Mouse (Mus musculus) kidney, postnatal 0 days (tissue): ENCODE data around the gene Vmn2r71. TPM values are rescaled to one million over a fixed set of nuclear protein-coding genes. Genes with fewer than 3 reads are reported as not detected.

Source experiments
- ATAC-seq: fragments of 200-750 bp; cut with Nextera tagmentation; replicated peaks from 2 replicates; pipeline ENCODE4 v1.8.0; 2017; ENCODE audit warnings: low read depth, moderate number of reproducible peaks, moderate TSS enrichment, moderate library complexity; ENCODE audit not compliant: low FRiP score
- DNase-seq: peaks from one replicate; pipeline ENCODE4 v3.0.0-alpha.2; 2016; ENCODE audit warnings: low spot score
- H3K27ac ChIP-seq: fragments of 300-500 bp; sonication (generic); 2 replicates; pipeline ENCODE4 v1.5.1; 2014; ENCODE audit warnings: mild to moderate bottlenecking
- H3K27me3 ChIP-seq: fragments of 300-500 bp; sonication (generic); 2 replicates; pipeline ENCODE4 v1.6.1; 2014; ENCODE audit warnings: low read length, mixed read lengths; ENCODE audit not compliant: insufficient read depth
- H3K36me3 ChIP-seq: fragments of 300-500 bp; sonication (generic); 2 replicates; pipeline ENCODE4 v1.6.1; 2014; ENCODE audit warnings: low read length, mixed read lengths; ENCODE audit not compliant: insufficient read depth
- H3K4me1 ChIP-seq: fragments of 300-500 bp; sonication (generic); replicated peaks from 2 replicates; pipeline ENCODE4 v1.6.1; 2014; ENCODE audit warnings: antibody characterized with exemption, low read length, mixed read lengths; ENCODE audit not compliant: insufficient read depth
- H3K4me2 ChIP-seq: fragments of 300-500 bp; sonication (generic); 2 replicates; pipeline ENCODE4 v1.6.1; 2014; ENCODE audit warnings: mild to moderate bottlenecking, low read length, moderate library complexity, mixed read lengths
- H3K4me3 ChIP-seq: fragments of 300-500 bp; sonication (generic); replicated peaks from 2 replicates; pipeline ENCODE4 v1.5.1; 2014; ENCODE audit warnings: low read depth, low read length
- H3K9ac ChIP-seq: fragments of 300-500 bp; sonication (generic); 2 replicates; pipeline ENCODE4 v1.6.1; 2014; ENCODE audit warnings: low read depth, low read length
- H3K9me3 ChIP-seq: fragments of 300-500 bp; sonication (generic); replicated peaks from 2 replicates; pipeline ENCODE4 v1.6.1; 2016; ENCODE audit warnings: low read length, inconsistent platforms, mixed read lengths
- CTCF ChIP-seq: IDR thresholded peaks from 2 replicates; pipeline ENCODE4 v1.5.1; 2016; ENCODE audit warnings: antibody characterized with exemption, low read depth, mild to moderate bottlenecking, moderate library complexity
- WGBS: fragments of 180-500 bp; shearing (Covaris S2); extraction: QIAGEN DNeasy Blood & Tissue Kit; methylation state at CpG from one replicate; pipeline ENCODE4 v1.1.7; 2014; 5-methylcytosine and 5-hydroxymethylcytosine counted together
- polyA plus RNA-seq: library from polyadenylated mRNA; unstranded; fragments of >200 nt; fragmentation: Nextera tagmentation; extraction: Ambion mirVana; gene quantifications from 2 replicates; pipeline ENCODE4 v1.2.1, GENCODE M21; 2015

Vmn2r71 gene
- polyA plus RNA-seq = not detected in 2 replicates

DNA sequence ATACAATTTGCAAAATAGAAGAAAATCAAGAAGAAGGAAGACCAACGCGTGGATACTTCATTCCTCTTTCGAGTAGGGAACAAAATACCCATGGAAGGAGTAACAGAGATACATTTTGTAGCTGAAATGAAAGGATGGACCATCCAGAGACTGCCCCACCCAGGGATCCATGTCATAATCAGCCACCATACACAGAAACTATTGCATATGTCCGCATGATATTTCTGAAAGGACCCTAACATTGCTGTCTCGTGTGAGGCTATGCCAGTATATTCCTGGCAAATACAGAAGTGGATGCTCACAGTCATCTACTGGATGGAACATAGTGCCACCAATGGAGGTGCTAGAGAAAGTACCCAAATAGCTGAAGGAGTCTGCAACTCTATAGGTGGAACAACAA is at the start of gene Vmn2r71:
Vmn2r71 (plus strand) TSS at position 301 of the 400 bp plus-strand sequence.
- no peak for TF ChIP-seq CTCF
- Histone ChIP-seq H3K36me3 (no peaks in the 10 kb centered on the region), H3K4me3 (no peak within 1 kb of the TSS), H3K4me1 (no peaks in the 10 kb centered on the region), H3K9ac (no peak within 1 kb of the TSS), H3K4me2 (no peak within 1 kb of the TSS), H3K27me3 (no peaks in the 10 kb centered on the region), H3K9me3 (no peaks in the 10 kb centered on the region), H3K27ac (no peak within 1 kb of the TSS)
- 78% methylated on average over 5 of the region's 5 CpGs for WGBS
- ATAC-seq = no peak
- no peak for DNase-seq

DNA sequence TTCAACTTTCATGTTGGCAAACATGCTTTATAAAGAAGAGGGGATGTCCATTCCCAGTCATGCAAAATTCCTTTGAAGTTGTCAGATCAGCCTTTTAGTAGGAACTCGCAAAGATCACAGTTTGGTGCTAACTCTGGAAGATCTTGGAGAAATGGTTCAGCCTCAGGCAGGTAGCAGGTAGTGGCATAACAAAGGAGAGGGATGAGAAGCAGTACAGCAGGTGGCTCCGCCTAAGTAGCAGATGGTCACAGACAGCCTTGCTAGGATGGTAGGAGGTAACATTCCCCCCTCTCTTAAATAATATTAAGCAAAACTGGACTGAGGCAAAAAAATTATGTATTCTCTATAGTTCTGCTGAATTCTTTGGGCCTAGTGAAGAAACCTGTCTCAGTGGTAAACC is 20.8 kb upstream of the Vmn2r71 start:
- Histone ChIP-seq H3K9ac (no peak overlapping the region), H3K27ac (no peak overlapping the region), H3K4me3 (no peak overlapping the region), H3K4me1 (no peaks in the 10 kb centered on the region), H3K27me3 (no peaks in the 10 kb centered on the region), H3K36me3 (no peaks in the 10 kb centered on the region), H3K9me3 (no peaks in the 10 kb centered on the region), H3K4me2 (no peak overlapping the region)
- DNase-seq (no peak), ATAC-seq (no peak)
- 87% methylated on average over 2 of the region's 2 CpGs for WGBS
- TF ChIP-seq CTCF = no peak

DNA sequence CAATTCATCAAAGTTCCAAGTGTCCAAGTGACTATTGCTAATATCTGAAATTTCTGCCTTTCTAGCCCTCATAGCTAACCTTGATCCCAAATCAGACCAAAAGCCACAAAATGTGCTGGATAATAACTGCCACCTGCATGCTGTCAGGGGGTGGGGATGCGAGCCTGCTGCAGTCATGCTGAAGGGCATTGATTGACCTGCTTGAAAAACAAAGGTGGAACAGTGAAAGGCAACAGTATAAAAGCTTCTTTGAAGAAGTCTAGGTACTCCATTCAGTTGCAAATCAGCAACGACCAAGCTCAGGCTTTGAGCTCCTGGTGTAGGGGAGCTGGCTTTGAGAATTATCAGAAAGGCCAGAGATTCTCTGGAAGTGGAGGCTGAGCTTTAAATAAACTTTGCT is 19.8 kb upstream of the Vmn2r71 start:
- Histone ChIP-seq H3K9me3 (no peaks in the 10 kb centered on the region), H3K36me3 (no peaks in the 10 kb centered on the region), H3K27me3 (no peaks in the 10 kb centered on the region), H3K4me3 (no peak overlapping the region), H3K4me1 (no peaks in the 10 kb centered on the region), H3K9ac (no peak overlapping the region), H3K4me2 (no peak overlapping the region), H3K27ac (no peak overlapping the region)
- TF ChIP-seq CTCF = no peak
- ATAC-seq (no peak), DNase-seq (no peak)
- 61% methylated on average over 2 of the region's 2 CpGs for WGBS

DNA sequence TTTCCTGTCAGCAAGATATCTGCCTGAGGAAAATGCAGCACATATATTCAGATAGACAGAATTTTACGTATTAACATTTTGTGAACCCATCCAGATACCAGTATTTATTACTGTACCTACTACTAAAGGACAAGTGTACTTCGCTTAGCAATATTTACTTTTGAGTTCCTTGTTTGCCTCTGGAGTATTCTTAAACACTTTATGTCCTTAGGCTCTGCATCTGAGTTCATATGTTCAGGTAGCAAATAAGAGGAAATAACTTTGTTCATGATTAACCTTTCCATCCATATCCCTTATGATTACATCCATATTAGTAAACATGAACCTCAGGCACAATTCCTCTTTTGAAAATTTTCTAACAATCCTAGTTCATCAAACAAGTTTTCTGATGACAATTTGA is 6.2 kb downstream of the Vmn2r71 start, which contains the start of gene Vmn2r70:
Vmn2r70 (minus strand) TSS at position 101 of the 400 bp plus-strand sequence.
- no peaks in the 10 kb centered on the region for H3K27me3 ChIP-seq
- no peak within 1 kb of the TSS for H3K27ac ChIP-seq
- no peak within 1 kb of the TSS for H3K4me3 ChIP-seq
- H3K4me2 ChIP-seq = no peak within 1 kb of the TSS
- H3K36me3 ChIP-seq = no peaks in the 10 kb centered on the region
- no peak for TF ChIP-seq CTCF
- ATAC-seq (no peak), DNase-seq (no peak)
- WGBS = 72% methylated on average over 2 of the region's 2 CpGs
- H3K4me1 ChIP-seq = no peaks in the 10 kb centered on the region
- no peak within 1 kb of the TSS for H3K9ac ChIP-seq
- H3K9me3 ChIP-seq = no peaks in the 10 kb centered on the region

Other genes starting within 250 kb of the Vmn2r71 start
- gene Vmn2r69, start 147.2 kb upstream of the Vmn2r71 start, polyA plus RNA-seq = not detected in 2 replicates
- not detected in 2 replicates for gene Vmn2r70, start 6.1 kb downstream of the Vmn2r71 start, polyA plus RNA-seq
- gene Vmn2r72, start 192.0 kb downstream of the Vmn2r71 start, polyA plus RNA-seq = not detected in 2 replicates